Mouse (Mus musculus) liver, embryonic 14.5 days (tissue): Measurements from ENCODE around the gene Ccn5. TPM values are rescaled to one million over a fixed set of nuclear protein-coding genes. Genes with fewer than 3 reads are reported as not detected.

Experiments
- ATAC-seq: fragments of 200-750 bp; cut with Nextera tagmentation; 2 replicates; pipeline ENCODE4 v1.8.0; 2017; ENCODE audit warnings: moderate number of reproducible peaks, mild to moderate bottlenecking, moderate library complexity; ENCODE audit not compliant: insufficient read depth
- DNase-seq, 3 experiments: peaks; one replicate each; pipeline ENCODE4 v3.0.0-alpha.2; 2012 to 2013; ENCODE audit warnings: low read depth in 3 of 3, low spot score in 3 of 3
- H3K27ac ChIP-seq: fragments of 300-500 bp; sonication (generic); 2 replicates; pipeline ENCODE4 v1.5.1; 2014; ENCODE audit warnings: moderate library complexity, mild to moderate bottlenecking, control low read depth, inconsistent platforms
- H3K27me3 ChIP-seq: fragments of 300-500 bp; sonication (generic); 2 replicates; pipeline ENCODE4 v1.6.1; 2014; ENCODE audit warnings: mild to moderate bottlenecking, low read length, moderate library complexity; ENCODE audit not compliant: control insufficient read depth, insufficient read depth
- H3K36me3 ChIP-seq: fragments of 300-500 bp; sonication (generic); replicated peaks from 2 replicates; pipeline ENCODE4 v1.6.1; 2014; ENCODE audit warnings: low read depth; ENCODE audit not compliant: control insufficient read depth, insufficient read depth
- H3K4me1 ChIP-seq, 2 experiments: fragments of 200-500 bp in 1 of 2; fragments of 300-500 bp in 1 of 2; sonication (generic) in 1 of 2; replicated peaks; 2 replicates each; pipeline ENCODE4 v1.6.1; 2012 to 2014; ENCODE audit warnings: antibody characterized with exemption in 1 of 2, inconsistent platforms in 1 of 2, low read length in 1 of 2; ENCODE audit not compliant: control insufficient read depth in 2 of 2, insufficient read depth in 2 of 2
- H3K4me2 ChIP-seq: fragments of 300-500 bp; sonication (generic); 2 replicates; pipeline ENCODE4 v1.6.1; 2014; ENCODE audit warnings: low read depth, mild to moderate bottlenecking, control low read depth, moderate library complexity
- H3K4me3 ChIP-seq, 2 experiments: fragments of 200-500 bp in 1 of 2; fragments of 300-500 bp in 1 of 2; sonication (generic) in 1 of 2; 2 replicates each; pipeline ENCODE4 v1.5.1; 2012 to 2014; ENCODE audit warnings: low read depth in 2 of 2, low read length in 2 of 2, mild to moderate bottlenecking in 2 of 2, control low read depth in 1 of 2, inconsistent platforms in 1 of 2, moderate library complexity in 1 of 2; ENCODE audit not compliant: insufficient read depth in 1 of 2
- H3K9ac ChIP-seq: fragments of 300-500 bp; sonication (generic); replicated peaks from 2 replicates; pipeline ENCODE4 v1.6.1; 2014; ENCODE audit warnings: mild to moderate bottlenecking, control low read depth, moderate library complexity
- H3K9me3 ChIP-seq: fragments of 300-500 bp; sonication (generic); 2 replicates; pipeline ENCODE4 v1.6.1; 2016; ENCODE audit warnings: low read length, mixed read lengths; ENCODE audit not compliant: control insufficient read depth
- CTCF ChIP-seq: IDR thresholded peaks from 2 replicates; pipeline ENCODE4 v1.5.1; 2016; ENCODE audit warnings: antibody characterized with exemption, low read depth, control low read depth
- EP300 ChIP-seq: IDR thresholded peaks from 2 replicates; pipeline ENCODE4 v1.6.1; 2016; ENCODE audit warnings: antibody characterized with exemption, low read depth
- WGBS: fragments of 180-500 bp; shearing (Covaris S2); extraction: QIAGEN DNeasy Blood & Tissue Kit; methylation state at CpG from one replicate; pipeline ENCODE4 v1.1.7; 2014; ENCODE audit not compliant: insufficient replicate concordance; 5-methylcytosine and 5-hydroxymethylcytosine counted together
- polyA plus RNA-seq, 2 experiments: library from polyadenylated mRNA; depleted of rRNA in 1 of 2; stranded (reverse) in 1 of 2; unstranded in 1 of 2; fragments of >200 nt; fragmentation: Nextera tagmentation in 1 of 2; extraction: Ambion mirVana in 1 of 2; gene quantifications; 2 replicates each; pipeline versions ENCODE4 v1.2.1 to v1.2.3; 2012 to 2014

Gene Ccn5
- polyA plus RNA-seq, 2 experiments = 0.11 TPM; not detected in 1

DNA sequence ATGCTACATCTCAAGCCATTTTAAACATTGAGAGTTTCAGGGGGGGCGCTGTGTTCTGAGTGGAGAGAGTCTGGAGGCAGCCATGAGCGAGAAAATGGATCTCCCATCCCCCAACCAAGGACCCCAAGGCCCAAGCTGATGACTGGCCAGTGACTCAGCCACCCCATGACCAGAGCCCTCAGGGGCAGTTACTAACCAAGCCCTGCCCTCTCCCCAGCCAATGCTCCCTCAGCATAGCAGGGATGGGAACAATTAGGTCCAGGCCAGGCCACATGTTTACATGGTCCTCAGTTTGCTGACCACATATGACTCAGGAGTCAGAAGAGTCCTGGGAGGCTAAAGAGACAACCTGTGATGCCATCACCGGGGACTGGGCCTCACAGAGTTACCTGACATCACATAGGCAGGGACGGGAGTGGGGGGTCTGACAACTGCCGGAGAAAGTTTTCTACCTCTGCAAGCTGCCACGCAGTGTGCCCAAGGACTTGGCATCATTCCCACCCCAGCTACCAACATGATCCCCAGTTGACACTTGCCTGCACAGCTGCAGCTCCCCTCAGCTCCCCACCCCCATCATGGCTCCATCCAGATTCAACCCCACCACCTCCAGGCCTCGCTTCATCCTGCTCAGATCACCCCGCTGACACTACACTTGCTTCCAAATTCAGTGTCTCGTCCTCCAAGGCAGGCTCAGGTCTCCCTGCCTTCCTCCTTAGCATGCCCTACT is 5.8 kb upstream of the Ccn5 start:
- Histone ChIP-seq H3K9ac (no peak overlapping the region), H3K4me2 (no peak overlapping the region), H3K9me3 (no peaks in the 10 kb centered on the region), H3K36me3 (no peaks in the 10 kb centered on the region), H3K4me3 (no peak overlapping the region), H3K27me3 (no peaks in the 10 kb centered on the region), H3K27ac (no peak overlapping the region), H3K4me1 (no peaks in the 10 kb centered on the region)
- no peak for ATAC-seq
- DNase-seq = no peak
- WGBS = 62% methylated on average over 9 of the region's 9 CpGs
- TF ChIP-seq CTCF = no peak
- no peak for TF ChIP-seq EP300

DNA sequence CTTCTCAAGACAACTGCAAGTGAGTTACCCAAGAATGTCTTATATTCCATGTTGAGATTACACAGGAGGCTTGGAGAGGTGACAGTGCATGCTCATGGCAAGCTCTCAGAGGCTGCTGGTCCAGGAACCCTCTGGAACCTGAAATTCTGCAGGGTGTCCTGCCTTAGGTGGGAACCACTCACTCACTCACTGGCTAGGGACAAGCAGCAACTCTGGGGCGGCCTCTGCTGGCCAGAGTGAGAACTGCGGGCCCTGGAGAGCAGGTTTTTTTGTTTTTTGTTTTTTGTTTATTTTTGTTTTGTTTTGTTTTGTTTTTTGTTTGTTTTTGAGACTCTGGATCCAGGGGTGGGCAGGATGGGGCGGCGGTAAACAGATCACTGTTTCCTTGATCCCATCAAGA is 2.6 kb downstream of the Ccn5 start:
- H3K27ac ChIP-seq = no peak overlapping the region
- H3K4me1 ChIP-seq = no peaks in the 10 kb centered on the region
- peak; percentile 95 for TF ChIP-seq CTCF
- TF ChIP-seq EP300 = no peak
- no peak for DNase-seq
- H3K4me2 ChIP-seq = 0 out of 2 replicates have a peak overlapping the region, but pooled peaks have one; percentile 13
- no peaks in the 10 kb centered on the region for H3K36me3 ChIP-seq
- H3K9me3 ChIP-seq = no peaks in the 10 kb centered on the region
- H3K27me3 ChIP-seq = no peaks in the 10 kb centered on the region
- H3K9ac ChIP-seq = no peak overlapping the region
- no peak overlapping the region for H3K4me3 ChIP-seq
- WGBS = 5% methylated on average over 4 of the region's 4 CpGs
- ATAC-seq = no peak

DNA sequence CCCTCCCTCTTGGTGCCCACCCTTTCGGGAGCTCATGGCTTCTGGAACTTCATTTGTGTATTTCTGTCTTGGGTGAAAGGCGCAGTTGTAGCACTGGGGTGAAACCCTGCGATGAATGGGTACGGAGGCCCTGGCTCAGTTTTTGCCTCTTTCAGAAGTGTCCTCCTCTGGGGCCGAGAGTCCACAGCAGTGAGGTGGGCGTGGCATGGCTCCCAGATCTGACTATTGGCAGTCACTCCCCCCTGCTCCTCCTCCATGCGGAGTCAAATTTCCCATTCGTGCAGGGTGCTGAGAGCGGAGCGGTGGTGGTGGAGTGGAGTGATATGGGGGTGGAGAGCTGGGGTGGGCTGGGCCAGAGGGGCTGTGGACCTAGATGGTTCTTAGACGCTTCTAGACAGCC is 3.1 kb downstream of the Ccn5 start:
- peak; percentile 57; the same call in 1 of the 2 replicates for ATAC-seq
- DNase-seq = peak in 1 of 3 experiments; percentile 7
- Histone ChIP-seq H3K9me3 (no peaks in the 10 kb centered on the region), H3K27ac (no peak overlapping the region), H3K36me3 (no peaks in the 10 kb centered on the region), H3K4me2 (peak overlapping the region; percentile 13; the same call in 1 of the 2 replicates), H3K9ac (no peak overlapping the region), H3K4me1 (no peaks in the 10 kb centered on the region), H3K27me3 (no peaks in the 10 kb centered on the region), H3K4me3 (no peak overlapping the region)
- 41% methylated on average over 11 of the region's 11 CpGs for WGBS
- TF ChIP-seq EP300 = no peak
- no peak for TF ChIP-seq CTCF

DNA sequence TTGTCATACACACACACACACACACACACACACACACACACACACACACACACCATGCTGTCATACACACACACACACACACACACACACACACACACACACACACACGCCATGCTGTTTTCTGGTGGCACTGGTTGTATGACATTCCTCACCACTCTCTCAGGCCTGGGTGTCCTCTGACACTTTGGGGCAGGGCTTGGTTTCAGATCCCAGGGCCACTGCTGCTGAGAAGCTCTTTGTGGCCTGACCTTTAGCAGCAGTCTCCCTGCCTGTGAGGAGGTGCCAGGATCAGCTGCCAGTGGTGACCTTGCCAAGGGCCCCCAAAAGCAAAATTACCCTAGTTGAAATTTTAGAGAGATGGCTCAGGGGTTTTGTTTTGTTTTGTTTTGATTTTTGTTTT is 5.2 kb downstream of the Ccn5 start:
- Histone ChIP-seq H3K27ac (no peak overlapping the region), H3K4me1 (no peaks in the 10 kb centered on the region), H3K4me3 (no peak overlapping the region), H3K9ac (no peak overlapping the region), H3K4me2 (no peak overlapping the region), H3K9me3 (no peaks in the 10 kb centered on the region), H3K27me3 (no peaks in the 10 kb centered on the region), H3K36me3 (no peaks in the 10 kb centered on the region)
- WGBS = 50% methylated on average over 1 of the region's 1 CpGs
- no peak for ATAC-seq
- no peak for TF ChIP-seq EP300
- no peak for TF ChIP-seq CTCF
- no peak for DNase-seq

- DNase-seq = no peak
- Histone ChIP-seq H3K36me3 (no peaks in the 10 kb centered on the region), H3K4me1 (no peaks in the 10 kb centered on the region), H3K9me3 (no peaks in the 10 kb centered on the region), H3K27ac (no peak overlapping the region), H3K27me3 (no peaks in the 10 kb centered on the region), H3K4me2 (no peak overlapping the region), H3K9ac (no peak overlapping the region), H3K4me3 (no peak overlapping the region)
- TF ChIP-seq CTCF = no peak
- no peak for TF ChIP-seq EP300
- no peak for ATAC-seq
- 57% methylated on average over 5 of the region's 5 CpGs for WGBS
These were observed 5.8 kb downstream of the Ccn5 start for GRCm38 (mm10) chr2:163826494-163826893.
